Mouse (Mus musculus): ENCODE results near the gene Sh2d5.

DNA sequence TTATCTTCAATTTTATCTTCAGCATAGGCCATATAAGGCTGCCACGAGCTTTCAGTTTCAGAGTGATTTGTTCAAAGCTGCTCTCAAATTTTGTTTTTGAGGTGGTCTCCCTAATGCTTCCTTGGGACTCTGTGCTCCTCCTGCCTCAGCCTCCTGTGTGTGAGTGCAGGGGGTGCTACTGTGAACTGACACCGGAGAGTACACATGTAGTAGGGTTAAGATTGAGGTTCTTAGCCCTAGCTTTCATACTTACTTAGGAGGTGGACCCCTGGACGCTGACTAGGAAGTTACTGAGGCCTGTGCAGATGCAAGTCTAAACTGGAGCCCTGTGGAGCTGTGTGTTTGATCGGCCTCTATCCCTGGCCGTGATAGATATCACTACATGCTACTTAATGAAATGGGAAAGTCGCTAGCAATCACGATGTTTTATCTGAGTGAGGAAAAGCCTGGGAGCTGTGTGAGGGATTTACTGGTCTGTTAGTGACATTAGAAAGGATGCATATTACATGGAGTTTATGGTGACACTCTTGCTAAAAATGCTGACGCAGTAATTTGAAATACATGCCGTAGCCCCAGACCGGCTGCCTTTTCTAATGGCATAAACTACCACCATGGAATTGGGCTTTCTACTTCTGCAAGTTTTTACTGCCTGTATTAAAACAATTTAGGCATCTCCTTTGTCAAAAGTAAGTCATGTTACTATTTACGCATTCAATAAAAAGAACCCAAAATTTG, 32.1 kb upstream of the Sh2d5 start:
- no peak for TF ChIP-seq POLR2A (IDR thresholded peaks at IDR 0.05; ENCODE audit: extremely low read depth, insufficient read depth, low read length)
- no peak for TF ChIP-seq CTCF (IDR thresholded peaks at IDR 0.05; ENCODE audit: low read depth, low read length)
